Mouse (Mus musculus): Measurements from ENCODE around the gene Prkab1. TPM values are rescaled to one million over a fixed set of nuclear protein-coding genes. Genes with fewer than 3 reads are reported as not detected.

The Prkab1 gene
- polyA plus RNA-seq, 1 experiment = 77.3 TPM

- no peak for DNase-seq
- Histone ChIP-seq H3K4me1 (ENCODE audit: control insufficient read depth, insufficient read depth, low read length) (peaks cover 14% of the 10 kb centered on the region), H3K4me3 (replicated peaks; ENCODE audit: extremely low read depth, low read depth, low read length) (no peak overlapping the region)
- TF ChIP-seq CTCF (IDR thresholded peaks at IDR 0.05; ENCODE audit: insufficient read depth, low read length) = no peak
- TF ChIP-seq POLR2A (IDR thresholded peaks at IDR 0.05; ENCODE audit: borderline replicate concordance, extremely low read depth, low read depth, low read length) = no peak
- WGBS = 71% methylated on average over 12 of the region's 12 CpGs
These were observed 2.2 kb downstream of the Prkab1 start for GRCm38 (mm10) chr5:116022131-116022530.

DNA sequence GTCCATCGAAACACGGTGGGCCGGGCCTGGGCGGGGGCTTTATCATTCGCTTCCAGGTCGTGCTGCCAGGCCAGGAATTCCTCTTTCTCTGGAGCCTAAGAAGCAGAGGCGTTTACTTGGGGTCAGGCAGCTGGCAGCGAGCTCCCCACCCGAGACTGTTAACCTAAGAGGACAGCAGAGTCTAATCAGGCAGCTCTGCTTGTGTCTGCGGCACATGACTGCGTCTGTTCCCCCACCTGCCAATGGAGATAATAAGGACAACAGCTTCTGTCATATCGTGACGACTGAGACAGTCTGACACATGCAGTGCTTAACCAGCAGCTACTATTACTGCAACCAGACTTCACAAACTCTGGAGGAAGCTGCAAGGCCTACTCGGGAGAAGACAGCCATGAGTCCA, 2.8 kb downstream of the Prkab1 start:
- WGBS = 76% methylated on average over 14 of the region's 14 CpGs
- no peak for TF ChIP-seq POLR2A (IDR thresholded peaks at IDR 0.05; ENCODE audit: borderline replicate concordance, extremely low read depth, low read depth, low read length)
- no peak for TF ChIP-seq CTCF (IDR thresholded peaks at IDR 0.05; ENCODE audit: insufficient read depth, low read length)
- no peak for DNase-seq
- Histone ChIP-seq H3K4me3 (replicated peaks; ENCODE audit: extremely low read depth, low read depth, low read length) (no peak overlapping the region), H3K4me1 (ENCODE audit: control insufficient read depth, insufficient read depth, low read length) (peaks cover 14% of the 10 kb centered on the region)

GRCm38 (mm10) chr5:116019371-116019770, 4.9 kb downstream of the Prkab1 start:
- WGBS = 54% methylated on average over 11 of the region's 11 CpGs
- peaks cover 14% of the 10 kb centered on the region for H3K4me1 ChIP-seq (ENCODE audit: control insufficient read depth, insufficient read depth, low read length)
- TF ChIP-seq CTCF (IDR thresholded peaks at IDR 0.05; ENCODE audit: insufficient read depth, low read length) = no peak
- no peak overlapping the region for H3K4me3 ChIP-seq (replicated peaks; ENCODE audit: extremely low read depth, low read depth, low read length)
- no peak for DNase-seq

- WGBS = 53% methylated on average over 6 of the region's 6 CpGs
- TF ChIP-seq POLR2A (IDR thresholded peaks at IDR 0.05; ENCODE audit: borderline replicate concordance, extremely low read depth, low read depth, low read length) (no peak), CTCF (IDR thresholded peaks at IDR 0.05; ENCODE audit: insufficient read depth, low read length) (peak; percentile 29; the same call in 1 of the 2 replicates)
- H3K4me3 ChIP-seq (replicated peaks; ENCODE audit: extremely low read depth, low read depth, low read length) = no peak overlapping the region
- peaks cover 14% of the 10 kb centered on the region for H3K4me1 ChIP-seq (ENCODE audit: control insufficient read depth, insufficient read depth, low read length)
- DNase-seq = no peak
These were observed 5.5 kb downstream of the Prkab1 start for GRCm38 (mm10) chr5:116018784-116019183.

DNA sequence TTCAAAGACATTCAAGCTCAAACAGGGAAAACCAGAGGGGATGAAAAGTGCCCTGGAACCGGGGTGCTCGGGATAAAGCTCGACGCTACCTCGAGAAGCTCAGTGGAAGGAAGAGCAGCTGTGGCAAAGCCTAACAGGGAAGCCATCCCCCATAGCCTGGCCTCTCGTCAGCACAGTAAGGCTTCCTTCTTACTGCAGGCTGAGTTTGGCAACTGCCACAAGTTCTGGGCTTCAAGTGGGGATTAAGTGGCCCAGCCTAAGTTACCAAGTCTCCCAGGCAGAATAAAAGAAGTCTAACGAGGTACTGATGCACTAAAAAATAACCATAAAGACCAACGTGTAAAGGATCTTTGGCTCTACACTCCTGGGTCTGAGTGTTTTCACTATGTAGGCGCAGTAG, 6.1 kb downstream of the Prkab1 start:
- no peak for DNase-seq
- H3K4me1 ChIP-seq (ENCODE audit: control insufficient read depth, insufficient read depth, low read length) = peaks cover 14% of the 10 kb centered on the region
- 77% methylated on average over 9 of the region's 9 CpGs for WGBS
- TF ChIP-seq POLR2A (IDR thresholded peaks at IDR 0.05; ENCODE audit: borderline replicate concordance, extremely low read depth, low read depth, low read length) (no peak), CTCF (IDR thresholded peaks at IDR 0.05; ENCODE audit: insufficient read depth, low read length) (no peak)
- no peak overlapping the region for H3K4me3 ChIP-seq (replicated peaks; ENCODE audit: extremely low read depth, low read depth, low read length)

- DNase-seq = no peak
- Histone ChIP-seq H3K4me3 (replicated peaks; ENCODE audit: extremely low read depth, low read depth, low read length) (no peak overlapping the region), H3K4me1 (ENCODE audit: control insufficient read depth, insufficient read depth, low read length) (peaks cover 13% of the 10 kb centered on the region)
- TF ChIP-seq CTCF (IDR thresholded peaks at IDR 0.05; ENCODE audit: insufficient read depth, low read length) (no peak), POLR2A (IDR thresholded peaks at IDR 0.05; ENCODE audit: borderline replicate concordance, extremely low read depth, low read depth, low read length) (no peak)
- 89% methylated on average over 8 of the region's 8 CpGs for WGBS
These were observed 6.9 kb downstream of the Prkab1 start for GRCm38 (mm10) chr5:116017391-116017790.

- DNase-seq = no peak
- Histone ChIP-seq H3K4me3 (replicated peaks; ENCODE audit: extremely low read depth, low read depth, low read length) (no peak overlapping the region), H3K4me1 (ENCODE audit: control insufficient read depth, insufficient read depth, low read length) (peaks cover 12% of the 10 kb centered on the region)
- no peak for TF ChIP-seq POLR2A (IDR thresholded peaks at IDR 0.05; ENCODE audit: borderline replicate concordance, extremely low read depth, low read depth, low read length)
- TF ChIP-seq CTCF (IDR thresholded peaks at IDR 0.05; ENCODE audit: insufficient read depth, low read length) = no peak
- WGBS = 80% methylated on average over 5 of the region's 5 CpGs
These were observed 7.8 kb downstream of the Prkab1 start for GRCm38 (mm10) chr5:116016542-116016941.

- WGBS = 93% methylated on average over 11 of the region's 11 CpGs
- Histone ChIP-seq H3K4me3 (replicated peaks; ENCODE audit: extremely low read depth, low read depth, low read length) (no peak overlapping the region), H3K4me1 (ENCODE audit: control insufficient read depth, insufficient read depth, low read length) (peaks cover 8% of the 10 kb centered on the region)
- no peak for TF ChIP-seq POLR2A (IDR thresholded peaks at IDR 0.05; ENCODE audit: borderline replicate concordance, extremely low read depth, low read depth, low read length)
- no peak for TF ChIP-seq CTCF (IDR thresholded peaks at IDR 0.05; ENCODE audit: insufficient read depth, low read length)
- DNase-seq = no peak
These were observed 10.1 kb downstream of the Prkab1 start for GRCm38 (mm10) chr5:116014237-116014636.

DNA sequence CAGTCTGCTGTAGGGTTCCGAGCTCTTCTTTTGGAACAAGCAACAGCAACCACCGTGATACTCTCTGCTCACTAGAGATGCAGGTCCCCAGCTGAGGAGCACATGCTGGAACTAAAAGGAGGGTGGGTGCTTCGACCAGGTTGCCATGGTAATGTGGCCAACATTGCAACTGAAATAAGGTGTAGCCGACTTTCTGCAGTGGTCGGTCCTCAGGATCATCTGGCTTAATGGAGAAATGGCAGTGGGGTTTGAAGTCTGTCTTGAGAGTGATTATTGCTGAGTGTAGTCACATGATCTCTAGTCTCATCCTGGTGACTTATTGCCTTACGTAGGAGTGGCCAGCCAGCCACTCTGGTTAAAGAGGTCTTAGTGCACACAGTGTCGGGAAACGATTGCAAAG, 10.5 kb downstream of the Prkab1 start:
- H3K4me3 ChIP-seq (replicated peaks; ENCODE audit: extremely low read depth, low read depth, low read length) = no peak overlapping the region
- DNase-seq = no peak
- H3K4me1 ChIP-seq (ENCODE audit: control insufficient read depth, insufficient read depth, low read length) = peaks cover 5% of the 10 kb centered on the region
- 76% methylated on average over 8 of the region's 8 CpGs for WGBS
- TF ChIP-seq POLR2A (IDR thresholded peaks at IDR 0.05; ENCODE audit: borderline replicate concordance, extremely low read depth, low read depth, low read length) (no peak), CTCF (IDR thresholded peaks at IDR 0.05; ENCODE audit: insufficient read depth, low read length) (no peak)

- TF ChIP-seq POLR2A (IDR thresholded peaks at IDR 0.05; ENCODE audit: borderline replicate concordance, extremely low read depth, low read depth, low read length) (no peak), CTCF (IDR thresholded peaks at IDR 0.05; ENCODE audit: insufficient read depth, low read length) (no peak)
- DNase-seq = no peak
- Histone ChIP-seq H3K4me3 (replicated peaks; ENCODE audit: extremely low read depth, low read depth, low read length) (no peak overlapping the region), H3K4me1 (ENCODE audit: control insufficient read depth, insufficient read depth, low read length) (peaks cover 2% of the 10 kb centered on the region)
- WGBS = 83% methylated on average over 7 of the region's 7 CpGs
These were observed 11.8 kb downstream of the Prkab1 start for GRCm38 (mm10) chr5:116012503-116012902.

Data from lung, adult 2 months (tissue).